Mouse (Mus musculus) erythroblast, embryonic 14.5 days (primary cell): ENCODE data around the gene Sidt1.

Experiments used
- GATA1 ChIP-seq: IDR thresholded peaks from 2 replicates; pipeline ENCODE4 v1.6.1; 2012; ENCODE audit warnings: low read length, inconsistent platforms, mixed read lengths
- TAL1 ChIP-seq: IDR thresholded peaks from 3 replicates; pipeline ENCODE4 v1.6.1; 2012; ENCODE audit warnings: low read length, inconsistent platforms, mixed read lengths

DNA sequence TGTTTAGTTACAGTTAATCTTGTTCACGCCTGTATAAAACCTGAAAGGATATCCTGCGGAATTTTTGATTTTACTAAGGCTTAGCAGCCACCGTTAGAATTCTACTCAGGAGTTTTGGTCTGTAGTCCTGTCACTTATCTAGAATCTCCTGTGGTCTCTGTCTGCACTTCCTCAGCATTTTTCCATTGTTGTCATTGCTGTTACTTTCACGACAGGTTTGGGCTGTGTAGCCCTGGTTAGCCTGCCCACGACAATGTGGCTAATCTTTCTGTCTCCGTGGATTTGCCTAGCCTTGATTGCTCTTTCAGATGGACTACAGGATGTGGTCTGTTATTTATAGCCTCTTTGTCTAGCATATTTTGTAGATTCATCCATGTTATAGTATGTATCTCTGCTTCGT is 23.3 kb upstream of the Sidt1 start:
- TF ChIP-seq TAL1 (no peak), GATA1 (no peak)
